Mouse (Mus musculus) right cerebral cortex, adult 2 months (tissue): ENCODE measurements around the gene Sema3g.

Experiments used
- DNase-seq, 2 experiments: peaks; one replicate each; pipeline ENCODE4 v3.0.0; 2021 to 2022; ENCODE audit warnings: low spot score in 2 of 2

Sema3g gene

GRCm38 (mm10) chr14:31232404-31233069, 14.9 kb downstream of the Sema3g start:
- no peak for DNase-seq

DNA sequence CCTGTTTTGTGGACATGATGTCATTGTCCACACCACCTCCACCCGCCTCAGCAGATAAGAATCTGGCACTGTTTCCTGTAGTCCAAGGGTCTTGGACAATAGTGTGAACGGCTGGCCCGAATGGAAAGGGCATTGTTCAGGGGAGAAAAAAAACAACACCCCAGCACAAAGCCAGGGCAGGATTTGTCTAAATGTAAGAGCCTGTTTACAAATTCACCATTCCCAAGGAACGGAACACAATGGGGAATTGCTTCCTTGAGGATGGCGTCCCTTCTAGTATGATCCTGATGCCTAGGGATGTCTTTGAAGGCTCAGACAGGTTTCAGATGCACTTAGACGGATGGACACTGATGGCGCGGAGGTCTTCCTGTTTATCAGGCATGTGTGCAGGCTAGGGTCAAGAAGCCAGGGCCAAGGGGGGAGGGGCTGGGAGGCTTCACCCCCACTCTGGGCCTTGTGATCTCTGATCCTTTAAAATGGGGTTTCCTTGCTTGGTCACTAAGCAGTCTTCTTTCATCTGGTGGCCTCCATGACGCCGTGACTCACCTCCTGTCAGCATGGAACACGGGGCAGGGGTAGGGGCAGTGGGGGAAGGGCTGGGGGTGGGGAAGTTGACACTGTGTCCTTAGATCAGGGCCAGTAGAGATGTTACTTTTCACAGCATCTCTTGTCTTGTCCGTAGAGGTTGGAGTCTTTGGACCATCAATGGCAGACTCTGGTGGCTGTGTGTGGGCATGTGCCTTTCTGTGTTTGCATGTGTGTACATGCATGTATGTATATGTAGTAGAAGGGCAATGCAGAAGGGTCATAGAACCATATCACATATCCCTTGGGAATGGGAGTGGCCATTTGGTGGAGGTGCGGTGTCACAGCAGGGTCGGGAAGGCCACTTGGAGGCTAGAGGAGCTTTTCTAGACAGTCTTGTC, 15.7 kb downstream of the Sema3g start:
- DNase-seq: no peak

DNA sequence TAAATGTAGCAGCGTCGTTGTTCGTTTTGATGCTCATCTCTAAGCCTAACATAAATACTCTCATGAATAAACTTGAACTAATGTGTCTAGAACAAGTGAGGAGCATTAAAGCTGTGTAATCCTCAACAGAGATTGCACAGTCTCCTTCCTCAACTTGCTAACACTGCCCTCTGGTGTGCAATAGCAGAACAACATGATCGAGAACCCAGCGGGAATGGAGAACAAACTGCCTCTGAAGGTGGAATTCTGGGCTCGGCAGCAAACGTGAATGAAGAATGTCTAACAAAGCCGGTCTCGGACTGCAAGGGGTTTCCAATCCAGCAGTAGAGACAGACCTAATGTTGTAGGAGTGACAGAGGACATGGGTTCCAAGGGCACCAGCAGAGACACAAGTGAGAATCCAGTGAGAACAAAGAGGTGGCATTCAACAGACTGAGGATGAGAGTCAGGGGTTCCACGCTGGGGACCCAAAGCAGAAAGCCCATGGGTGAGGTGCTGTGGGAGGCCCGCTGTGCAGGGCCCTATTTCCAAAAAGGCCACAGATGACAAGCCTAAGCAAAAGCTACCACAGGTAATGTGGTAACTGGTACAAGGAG, 16.4 kb downstream of the Sema3g start:
- DNase-seq: peak; percentile 88 to 93

DNA sequence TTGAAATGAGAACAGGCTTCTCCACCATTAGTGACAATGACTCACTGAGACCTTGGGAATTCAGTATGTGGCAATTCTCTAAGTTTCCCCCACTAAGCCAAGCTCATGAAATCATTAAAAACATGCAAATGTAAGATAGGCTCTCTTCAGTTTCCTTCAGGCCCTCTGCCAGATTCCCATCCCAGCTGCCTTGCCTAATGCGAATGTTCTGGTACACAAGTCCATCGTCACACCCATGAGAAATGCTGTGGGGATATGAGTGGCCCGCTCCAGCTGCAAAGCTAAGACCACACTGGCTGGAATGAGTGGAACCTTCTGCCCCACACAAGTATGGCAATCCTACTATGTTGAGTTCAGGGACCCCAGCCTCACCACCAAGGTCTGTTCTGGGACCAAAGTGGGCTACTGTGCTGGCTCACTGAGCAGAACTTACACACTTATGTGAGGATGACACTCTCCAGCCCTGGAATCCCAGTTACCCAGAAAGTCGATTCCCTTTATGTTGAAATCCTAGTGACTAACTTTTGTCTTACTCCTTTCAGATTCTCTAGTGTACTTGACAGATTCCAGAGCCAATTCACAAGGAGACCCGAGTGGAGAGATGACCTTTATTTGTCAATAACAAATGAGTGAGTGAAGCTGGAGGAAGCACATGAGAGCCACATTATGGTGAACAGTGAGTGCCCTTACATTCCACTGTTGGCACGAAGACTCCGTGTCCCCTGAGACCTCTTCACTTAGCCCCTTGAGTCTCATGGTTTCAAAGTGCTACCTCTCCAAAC, 19.6 kb downstream of the Sema3g start:
- no peak for DNase-seq

- DNase-seq: no peak
Observed at GRCm38 (mm10) chr14:31240528-31240927, 22.9 kb downstream of the Sema3g start.

GRCm38 (mm10) chr14:31244777-31245176, 27.1 kb downstream of the Sema3g start:
- DNase-seq: no peak

GRCm38 (mm10) chr14:31245946-31246345, 28.3 kb downstream of the Sema3g start:
- DNase-seq: no peak

DNA sequence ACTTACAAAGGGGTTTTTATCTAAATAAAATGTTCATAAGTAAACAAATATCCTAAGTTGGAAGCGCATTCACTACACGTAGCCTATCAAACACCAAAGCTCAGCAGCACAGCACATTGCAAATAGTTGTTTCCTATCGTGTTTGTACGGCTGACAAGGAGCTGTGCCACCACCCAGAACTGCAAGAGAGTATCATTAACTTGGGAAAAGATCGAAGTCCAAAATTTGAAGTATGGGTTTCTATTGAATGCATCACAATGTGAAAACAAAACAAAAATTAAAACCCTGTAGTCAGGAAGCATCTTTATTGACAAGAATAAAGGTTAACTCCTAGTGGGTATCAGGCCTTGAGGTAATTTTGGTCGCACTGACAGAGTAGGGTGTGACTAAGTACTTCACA, 30.7 kb downstream of the Sema3g start:
- DNase-seq: no peak

- DNase-seq: peak in 1 of 2 experiments; percentile 31
Observed at GRCm38 (mm10) chr14:31250222-31251083, 32.8 kb downstream of the Sema3g start.

DNA sequence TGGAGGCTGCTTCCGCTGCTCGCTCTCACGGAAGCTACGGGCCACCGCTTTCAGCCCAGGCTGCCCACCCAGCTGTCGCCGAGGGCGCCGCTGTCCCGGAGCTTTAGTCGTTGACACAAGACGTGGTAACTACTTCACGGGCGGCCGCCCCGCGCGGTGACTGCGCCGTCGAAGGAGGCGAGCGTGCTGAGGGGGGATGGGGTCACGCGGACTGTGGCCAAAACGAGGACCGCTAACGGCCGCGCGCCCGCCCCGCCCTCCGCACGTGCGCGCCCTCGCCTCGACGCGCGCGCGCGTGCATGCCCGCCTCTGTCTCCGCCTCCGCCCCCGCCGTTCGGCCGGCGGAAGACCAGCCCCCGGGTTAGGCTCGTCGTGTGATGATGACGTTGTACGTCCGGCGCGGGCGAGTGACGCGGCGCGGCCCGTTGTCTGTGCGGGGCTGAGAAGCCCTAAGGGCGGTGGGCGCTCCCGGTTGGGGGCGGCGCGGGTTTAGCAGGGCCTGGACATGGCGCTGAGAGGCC, 33.5 kb downstream of the Sema3g start, which contains the start of the genes Phf7 and Bap1:
TSS of gene Phf7 (minus strand) at position 234 of the 521 bp plus-strand sequence.
TSS of gene Bap1 (plus strand) at position 367 of the 521 bp plus-strand sequence.
- DNase-seq: peak; percentile 97 to 98

DNA sequence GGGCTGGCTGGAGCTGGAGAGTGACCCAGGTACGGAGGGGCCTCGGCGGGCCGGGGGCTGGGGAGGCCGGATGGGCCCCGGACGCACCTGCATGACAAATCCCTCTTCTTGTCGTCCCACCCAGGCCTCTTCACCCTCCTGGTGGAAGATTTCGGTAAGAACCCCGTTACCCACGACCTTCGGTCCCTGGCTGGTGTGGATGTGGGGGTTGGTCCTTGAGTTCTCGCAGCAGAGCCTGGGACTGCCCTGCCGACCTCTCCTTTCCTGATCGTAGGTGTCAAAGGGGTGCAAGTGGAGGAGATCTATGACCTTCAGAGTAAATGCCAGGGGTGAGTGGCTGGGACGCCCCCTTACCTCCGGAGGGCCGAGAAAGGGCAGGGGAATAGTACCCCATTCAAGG, 34.0 kb downstream of the Sema3g start:
- no peak for DNase-seq

DNA sequence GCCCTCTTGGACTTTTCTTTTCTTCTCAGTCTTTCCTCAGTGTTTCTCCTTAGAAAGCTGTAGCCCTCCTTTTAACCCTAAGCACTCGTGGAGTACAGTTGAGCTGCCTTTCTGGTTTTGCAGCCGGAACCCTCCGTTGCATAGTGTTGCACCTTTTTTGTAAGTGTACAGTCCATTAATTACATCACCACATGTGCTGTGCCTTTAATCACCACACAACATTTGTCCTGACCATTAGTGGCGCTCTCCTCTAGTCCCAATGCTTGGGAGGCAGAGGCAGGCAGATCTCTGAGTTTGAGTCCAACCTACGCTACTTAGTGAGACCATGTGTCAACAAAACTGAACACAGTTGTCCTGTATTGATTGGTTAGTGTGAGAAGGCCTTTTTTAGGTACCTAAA, 34.4 kb downstream of the Sema3g start:
- no peak for DNase-seq

DNA sequence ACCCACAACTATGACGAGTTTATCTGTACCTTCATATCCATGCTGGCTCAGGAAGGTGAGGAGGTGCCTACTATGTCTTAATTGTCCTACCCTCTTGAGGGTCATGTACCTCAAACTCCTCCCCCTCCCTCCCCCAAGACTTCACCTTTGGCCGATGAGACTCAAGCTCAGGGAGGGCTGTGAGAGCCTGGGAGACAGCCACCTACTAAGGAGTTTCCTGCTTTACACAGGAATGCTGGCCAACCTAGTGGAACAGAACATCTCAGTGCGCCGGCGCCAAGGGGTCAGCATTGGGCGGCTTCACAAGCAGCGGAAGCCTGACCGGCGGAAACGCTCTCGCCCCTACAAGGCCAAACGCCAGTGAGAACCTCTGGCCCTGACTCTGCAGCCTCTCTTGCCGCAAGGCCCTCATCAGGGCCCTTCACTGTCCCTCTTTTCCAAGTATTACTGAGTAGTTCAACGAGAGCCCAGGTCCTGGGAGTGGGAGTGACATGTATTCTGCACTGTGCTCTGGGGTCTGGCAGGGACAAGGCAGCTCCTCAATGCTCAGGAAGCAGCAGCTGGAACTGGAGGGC, 40.9 kb downstream of the Sema3g start:
- DNase-seq: no peak

DNA sequence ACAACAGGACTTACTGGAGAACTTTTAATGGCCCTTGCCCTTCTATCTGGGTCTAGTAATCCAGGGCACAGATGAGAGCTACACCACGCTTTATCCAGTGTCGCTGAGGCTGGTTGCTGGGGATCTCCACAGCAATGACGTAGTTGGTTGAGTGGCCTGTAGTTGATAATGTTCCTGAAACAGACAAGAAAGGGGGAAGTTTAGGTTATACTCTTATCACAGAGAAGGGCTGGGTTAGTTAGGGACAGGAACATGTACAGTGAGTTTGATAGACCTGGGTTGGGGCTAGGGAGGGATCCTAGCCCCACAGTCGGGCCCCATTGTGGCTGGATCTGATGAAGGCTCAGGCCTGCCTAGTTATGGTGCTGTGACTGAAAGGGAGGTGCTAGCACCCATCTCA, 42.7 kb downstream of the Sema3g start:
- DNase-seq: no peak

DNA sequence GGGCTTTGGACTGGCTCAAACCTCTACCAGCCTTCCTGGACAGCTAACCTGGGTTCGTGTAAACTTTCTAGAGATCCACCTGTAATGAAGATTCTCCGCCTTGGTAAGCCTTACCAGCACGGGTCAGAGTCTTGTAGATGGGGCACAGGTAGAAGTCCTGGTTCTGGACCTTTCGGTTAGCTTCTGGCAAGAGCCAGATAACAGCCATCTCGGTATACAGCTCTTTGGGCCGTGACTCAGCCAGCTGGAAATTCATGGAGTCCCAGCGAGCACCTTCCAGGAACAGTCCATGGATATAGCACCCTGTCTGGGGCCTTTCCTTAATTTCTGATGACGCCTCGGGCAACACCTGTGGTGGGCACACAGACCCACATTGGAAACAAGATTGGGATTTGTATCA, 43.3 kb downstream of the Sema3g start:
- no peak for DNase-seq

GRCm38 (mm10) chr14:31267649-31268048, 50.0 kb downstream of the Sema3g start:
- DNase-seq: peak; percentile 40 to 47

DNA sequence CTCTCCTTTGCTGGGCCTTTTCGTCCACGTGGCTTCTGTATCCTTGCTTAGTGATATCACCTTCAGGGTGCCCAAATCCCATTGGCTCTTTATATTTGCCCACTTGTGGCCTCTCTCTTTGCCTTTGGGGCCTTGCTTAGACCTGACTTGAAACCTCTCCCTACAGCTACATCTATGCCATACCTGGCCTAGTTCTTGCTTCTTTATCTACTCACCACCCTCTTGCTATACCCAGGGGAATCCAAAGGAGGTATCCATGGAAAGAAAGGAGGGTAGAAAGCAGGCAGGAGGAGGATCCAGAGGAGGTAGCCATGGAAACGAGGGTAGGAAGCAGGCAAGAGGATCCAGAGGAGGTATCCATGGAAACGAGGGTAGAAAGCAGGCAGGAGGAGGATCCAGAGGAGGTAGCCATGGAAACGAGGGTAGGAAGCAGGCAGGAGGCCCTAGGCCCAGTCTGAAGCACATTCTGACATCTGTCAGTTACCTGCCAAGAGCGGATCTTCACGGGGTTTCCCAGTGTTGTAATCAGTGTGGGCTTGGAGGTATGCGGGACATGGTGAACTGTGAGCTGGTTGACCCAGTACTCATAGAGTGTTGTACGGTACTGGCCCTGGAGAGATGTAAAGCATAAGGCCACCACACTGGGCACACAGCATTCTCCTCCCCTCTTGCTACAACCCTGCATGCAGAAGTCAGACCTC, 50.8 kb downstream of the Sema3g start:
- DNase-seq: peak; percentile 66 to 78

DNA sequence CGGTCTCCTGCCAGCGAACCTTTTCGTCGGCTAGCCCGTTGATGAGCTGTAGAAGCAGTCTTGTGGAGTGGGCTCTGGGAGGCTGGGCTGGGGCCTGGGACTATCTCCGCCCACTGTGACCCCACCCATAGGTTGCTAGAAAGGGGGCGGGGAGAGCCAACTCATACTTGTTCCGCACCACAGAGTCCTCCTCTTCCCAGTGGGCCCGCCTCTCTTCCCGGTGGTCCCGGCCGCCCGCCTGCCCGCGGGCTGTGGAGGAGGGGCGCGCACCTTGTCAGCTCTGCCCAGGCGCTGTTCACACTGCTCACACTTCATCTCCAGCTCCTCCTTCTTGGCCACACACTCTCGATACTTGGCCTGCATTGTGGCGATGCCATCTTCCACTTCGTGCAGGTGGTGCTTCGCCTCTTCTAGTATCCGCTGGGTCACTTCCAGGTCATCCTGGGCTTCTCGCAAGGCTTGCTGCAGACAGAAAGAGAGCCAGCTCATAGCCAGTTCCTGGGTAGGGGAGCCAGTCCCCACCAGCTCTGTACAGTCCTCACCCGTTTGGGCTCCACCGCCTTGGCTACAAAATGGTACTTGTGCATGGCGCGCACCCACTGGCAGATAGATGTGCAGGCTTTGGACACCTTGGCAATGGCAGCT, 51.9 kb downstream of the Sema3g start:
- DNase-seq: peak; percentile 40 to 53

DNA sequence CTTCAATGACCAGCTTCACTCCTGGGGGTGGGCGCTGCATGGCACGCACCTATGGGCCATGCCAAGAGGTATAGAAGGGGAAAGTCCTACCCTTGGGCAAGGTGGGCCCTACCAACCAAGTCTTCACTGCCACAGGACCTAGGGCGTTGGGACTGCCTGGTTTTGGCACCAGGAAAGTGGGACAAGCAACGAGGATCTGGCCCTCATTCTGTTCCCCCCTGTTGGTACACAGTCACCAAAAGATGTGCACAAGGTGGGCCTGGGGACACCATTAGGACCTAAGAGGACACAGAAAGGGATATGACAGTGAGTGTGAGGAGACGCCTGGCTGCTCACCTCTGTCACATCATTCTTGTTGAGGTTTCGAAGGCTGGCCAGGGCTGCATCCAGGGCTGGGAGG, 53.5 kb downstream of the Sema3g start:
- DNase-seq: no peak
